Mouse (Mus musculus): Measurements from ENCODE around the gene Celsr1.

DNA sequence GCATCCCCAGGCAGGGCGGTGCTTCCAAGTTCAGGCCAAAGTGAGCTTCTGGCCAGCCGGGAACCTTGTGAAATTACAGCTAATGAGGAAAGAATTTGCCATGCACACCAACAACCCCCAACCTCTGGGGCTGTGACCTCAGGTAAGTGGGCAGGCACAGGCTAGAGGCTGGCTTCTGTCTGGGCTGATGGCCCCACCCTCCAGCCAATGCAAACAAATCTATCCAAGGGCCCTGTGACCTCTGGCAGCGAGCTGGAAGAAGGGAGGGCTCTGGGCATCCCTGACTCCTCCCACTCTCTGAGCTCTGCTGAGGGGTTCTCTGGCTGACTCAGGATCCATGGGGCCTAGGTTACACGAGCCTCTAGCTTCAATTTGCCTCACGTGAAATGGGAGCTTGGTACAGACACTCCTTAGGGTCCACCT lies 97.9 kb downstream of the Celsr1 start:
- no peak for TF ChIP-seq CTCF (IDR thresholded peaks at IDR 0.05; ENCODE audit: borderline replicate concordance, insufficient read depth, low read depth, low read length)
- no peak for TF ChIP-seq POLR2A (IDR thresholded peaks at IDR 0.05; ENCODE audit: borderline replicate concordance, insufficient read depth, low read length)
